Mouse (Mus musculus) gastrocnemius, postnatal 14 days (tissue): ENCODE results near the gene Usf2. TPM values are rescaled to one million over a fixed set of nuclear protein-coding genes. Genes with fewer than 3 reads are reported as not detected.
"Not testable (repeated sequence)": the region's sequence is repeated elsewhere in the genome, so short reads cannot be mapped to it uniquely, and the experiment has no call there.

Experiments
- DNase-seq: peaks from one replicate; pipeline ENCODE4 v3.0.0; 2021; ENCODE audit warnings: mixed read lengths
- intact Hi-C: fragments of 180-260 bp; cut with DNase I; formaldehyde crosslinking; loops from one replicate; pipeline ENCODE4 v1.15.1; 2025; ENCODE audit warnings: low total_unique reads
- total RNA-seq, 2 experiments: library from RNA; stranded (reverse); gene quantifications; 2 replicates each; pipeline ENCODE4 v1.2.3; 2021

Usf2 gene
- total RNA-seq, 2 experiments from 2014 or later = 68.9 to 70.5 TPM

DNA sequence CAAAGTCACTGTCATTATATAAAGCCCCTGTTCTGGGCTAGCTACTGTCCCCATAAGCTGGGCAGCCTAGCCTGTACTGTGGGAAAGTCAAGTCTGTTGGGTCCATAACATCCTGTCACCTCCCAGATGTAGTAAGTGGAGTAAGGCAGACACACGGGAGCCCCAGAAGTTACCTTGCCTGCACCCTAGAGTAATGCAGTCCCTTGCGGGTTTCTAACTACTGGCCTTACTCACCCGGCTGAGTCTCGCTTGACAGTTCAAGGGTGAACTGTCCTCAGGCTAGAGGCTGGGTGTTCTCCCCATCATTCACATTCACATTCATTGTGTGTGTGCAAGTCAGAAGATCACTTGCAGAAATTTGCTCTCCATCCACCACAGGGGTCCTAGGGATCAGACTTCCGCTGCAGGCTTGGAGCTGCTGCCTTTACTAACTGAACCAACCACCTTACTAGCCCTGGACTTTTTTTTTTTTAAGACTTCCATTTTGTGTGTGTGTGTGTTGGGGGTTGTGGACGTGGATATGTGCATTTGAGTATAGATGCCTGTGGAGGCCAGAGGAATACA lies 3.3 kb upstream of the Usf2 start:
- intact Hi-C loops = no loop called here
- no peak for DNase-seq

DNA sequence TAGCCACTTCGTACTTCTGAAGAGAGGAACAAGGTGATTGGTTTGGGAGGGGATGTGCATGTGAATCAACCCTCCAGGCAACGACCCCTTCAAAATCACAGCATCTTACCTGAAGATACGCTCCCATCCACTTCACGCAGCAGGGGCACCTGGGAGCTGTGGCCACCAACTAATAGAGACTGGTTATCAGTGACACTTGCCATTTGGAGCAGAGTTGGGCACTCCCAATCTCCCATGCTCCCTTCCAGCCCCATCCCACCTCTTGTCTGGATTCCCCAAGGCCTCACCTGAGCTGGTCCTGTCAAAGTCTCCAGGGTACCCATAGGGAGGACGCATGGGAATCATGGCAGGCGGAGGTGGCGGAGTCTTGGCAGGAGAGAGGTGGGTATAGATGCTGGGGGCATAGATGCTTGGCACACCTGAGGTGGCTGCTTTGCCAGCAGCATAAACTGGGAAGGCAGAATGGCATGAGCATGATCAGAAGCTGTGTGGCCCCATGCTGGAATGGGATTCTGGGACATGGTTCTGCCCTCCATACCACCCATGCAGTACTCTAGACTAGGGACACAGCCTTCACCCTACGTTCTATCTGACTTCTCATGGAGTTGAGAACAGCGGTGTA lies 2.4 kb upstream of the Usf2 start:
- no peak for DNase-seq
- intact Hi-C loops = no loop called here

DNA sequence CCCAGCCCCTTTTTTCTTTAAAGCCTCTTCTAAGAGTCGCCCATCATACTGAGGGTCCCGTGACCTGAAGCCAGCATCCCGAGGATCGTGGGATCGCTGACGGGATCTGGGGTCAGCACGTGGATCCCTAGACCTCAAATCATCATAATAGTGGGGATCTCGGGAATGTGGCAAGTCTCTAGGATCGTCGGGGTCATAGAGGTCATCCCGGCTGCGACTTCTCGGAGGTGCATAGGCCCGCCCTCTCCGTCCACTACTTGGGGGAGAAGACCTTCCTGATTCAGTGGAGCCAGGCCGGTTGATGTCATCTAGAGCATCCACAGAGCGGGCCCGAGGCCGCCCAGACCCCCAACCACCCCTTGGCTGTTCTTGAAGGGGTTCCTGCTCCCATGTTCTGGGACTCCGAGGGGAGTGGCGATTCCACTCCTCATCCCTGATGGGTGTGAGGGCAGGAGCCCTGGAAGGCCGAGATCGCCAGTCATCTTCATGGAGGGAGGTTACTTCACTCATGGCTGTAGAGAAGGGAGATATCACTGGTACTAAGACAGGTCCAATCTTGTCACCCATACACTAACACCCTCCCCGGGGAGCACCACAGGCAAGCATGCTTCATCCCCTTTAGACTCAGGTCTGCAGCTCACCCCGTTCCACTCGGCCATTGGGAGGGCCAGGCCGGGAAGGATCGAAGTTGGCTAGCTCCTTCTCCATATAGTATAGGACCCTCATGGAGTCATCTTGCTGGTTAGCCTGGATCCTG lies 1.7 kb upstream of the Usf2 start:
- DNase-seq = no peak
- intact Hi-C loops = no loop called here

DNA sequence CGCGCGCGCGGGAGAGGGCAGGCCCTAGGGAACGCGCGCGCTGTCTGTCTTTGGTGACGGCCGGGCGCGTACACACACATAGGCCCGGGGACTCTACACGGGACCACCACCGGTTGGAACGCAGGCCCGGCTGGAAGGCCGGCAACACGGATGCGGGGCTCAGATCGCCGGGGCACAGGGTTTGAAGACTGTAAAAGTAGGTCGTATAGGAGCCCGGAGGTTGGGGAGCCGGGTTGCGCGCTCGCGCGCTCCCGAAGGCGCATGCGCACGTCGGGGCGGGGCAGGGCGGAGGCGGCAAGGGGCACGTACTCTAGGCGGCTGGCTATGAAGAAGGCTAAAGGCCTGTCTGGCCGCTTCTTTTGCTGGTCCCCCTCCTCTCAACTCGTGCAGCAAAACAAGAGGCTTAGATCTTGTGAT lies 772 bp upstream of the Usf2 start:
- intact Hi-C loops = no loop called here
- peak; percentile 93 for DNase-seq

DNA sequence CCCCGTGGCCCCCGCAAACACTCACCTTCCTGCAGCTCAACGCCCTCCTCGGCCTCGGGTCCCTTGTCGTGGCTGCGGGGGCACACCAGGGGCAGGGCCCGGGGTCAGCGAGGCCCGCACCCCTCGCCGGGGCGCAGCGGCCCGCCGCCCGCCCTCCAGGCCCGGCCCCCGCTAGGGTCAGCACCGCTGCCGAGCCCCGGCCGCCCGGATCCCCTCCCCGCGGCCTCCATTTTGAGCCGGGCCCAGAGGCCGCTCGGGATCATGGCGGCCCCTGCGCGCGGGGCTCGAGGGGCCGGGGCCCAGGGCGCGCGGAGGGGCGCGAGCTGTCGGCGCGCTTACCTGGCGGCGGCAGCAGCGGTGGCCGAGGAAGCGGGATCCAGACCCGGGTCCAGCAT lies 249 bp downstream of the Usf2 start:
- intact Hi-C loops = no loop called here
- DNase-seq = peak; percentile 53

DNA sequence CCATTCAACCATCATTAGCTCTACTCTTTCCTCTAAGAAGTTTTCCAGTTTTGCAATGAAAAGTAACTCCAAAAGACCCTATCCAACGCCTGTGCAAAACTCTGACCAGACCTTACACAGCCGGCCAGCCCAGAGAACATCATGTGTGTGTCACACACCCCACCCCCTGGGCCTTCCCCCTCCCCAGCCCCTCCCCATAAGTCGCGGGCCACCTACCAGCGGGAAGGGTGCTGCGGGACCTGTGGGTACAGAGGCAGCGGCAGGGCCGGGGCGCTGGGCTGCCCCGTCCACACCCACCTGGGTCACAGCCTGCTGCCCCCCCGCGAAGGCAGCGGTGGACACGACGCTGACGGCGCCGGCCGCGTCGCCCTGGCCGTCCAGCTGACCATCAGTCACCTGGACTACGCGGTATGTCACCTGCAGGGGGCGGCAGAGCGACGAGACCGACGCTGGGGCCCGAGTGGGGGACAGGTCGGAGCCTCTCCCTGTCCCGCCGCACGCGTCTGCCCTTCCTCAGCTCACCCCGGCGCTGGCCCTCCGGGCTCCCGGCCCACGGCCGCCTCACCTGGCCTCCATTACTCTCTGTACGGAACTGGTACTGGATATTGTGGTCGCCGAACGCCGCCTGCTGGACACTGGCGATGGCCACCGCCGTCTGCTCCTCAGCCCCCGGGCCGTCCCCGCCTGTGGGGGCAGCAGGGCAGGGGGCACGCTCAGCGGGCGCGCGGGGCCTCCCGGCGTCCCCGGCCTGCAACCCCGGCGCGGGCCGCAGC lies 833 bp downstream of the Usf2 start:
- intact Hi-C loops = no loop called here

DNA sequence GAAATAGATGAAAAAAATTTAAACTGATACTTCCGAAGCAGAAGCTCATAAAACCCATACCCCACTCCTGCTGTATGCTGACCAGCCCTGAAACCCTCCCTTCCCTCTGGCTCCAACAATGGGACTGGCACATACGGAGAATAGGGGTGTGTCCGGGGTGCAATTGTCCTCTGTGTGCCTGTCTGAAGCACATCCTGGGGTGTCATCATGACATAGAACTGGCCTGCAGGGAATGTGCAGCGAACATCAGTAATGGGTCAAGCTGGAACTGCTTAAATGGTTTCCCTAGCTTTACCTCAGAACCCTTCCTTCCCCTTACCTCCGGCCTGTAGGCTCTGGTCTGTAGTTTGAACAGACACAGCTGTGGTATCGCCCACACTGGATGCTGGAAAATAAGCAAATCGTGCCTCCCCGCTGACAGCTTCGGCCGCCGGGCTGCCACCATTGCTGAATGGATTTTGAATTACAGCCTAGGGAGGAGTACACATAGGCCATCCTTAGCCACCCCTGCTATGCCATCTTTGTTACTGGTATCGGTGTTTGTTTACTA lies 1.6 kb downstream of the Usf2 start:
- intact Hi-C loops = no loop called here
- no peak for DNase-seq

More for the DNA sequence above, 833 bp downstream of the Usf2 start:
- DNase-seq = peak; percentile 91

DNA sequence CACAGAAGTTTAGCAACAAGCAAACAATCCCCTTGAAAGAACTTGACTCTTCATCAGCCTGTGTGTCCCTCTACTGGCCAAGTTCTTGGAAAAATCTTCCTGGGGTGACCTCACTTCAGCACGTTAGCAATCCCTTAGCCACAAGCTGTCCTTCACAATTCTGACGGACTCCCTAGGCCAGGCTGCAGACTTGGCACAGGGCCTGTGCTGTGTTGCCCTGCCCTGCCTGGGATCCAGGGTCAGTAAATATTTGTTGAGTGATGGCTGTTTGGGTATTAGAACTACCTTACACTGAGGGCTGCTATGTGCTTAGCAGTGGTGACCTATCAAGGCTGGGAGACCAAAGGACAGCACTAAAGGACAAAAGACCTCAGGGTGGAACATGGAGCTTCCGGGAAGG lies 2.6 kb downstream of the Usf2 start:
- intact Hi-C loops = no loop called here
- DNase-seq = no peak

DNA sequence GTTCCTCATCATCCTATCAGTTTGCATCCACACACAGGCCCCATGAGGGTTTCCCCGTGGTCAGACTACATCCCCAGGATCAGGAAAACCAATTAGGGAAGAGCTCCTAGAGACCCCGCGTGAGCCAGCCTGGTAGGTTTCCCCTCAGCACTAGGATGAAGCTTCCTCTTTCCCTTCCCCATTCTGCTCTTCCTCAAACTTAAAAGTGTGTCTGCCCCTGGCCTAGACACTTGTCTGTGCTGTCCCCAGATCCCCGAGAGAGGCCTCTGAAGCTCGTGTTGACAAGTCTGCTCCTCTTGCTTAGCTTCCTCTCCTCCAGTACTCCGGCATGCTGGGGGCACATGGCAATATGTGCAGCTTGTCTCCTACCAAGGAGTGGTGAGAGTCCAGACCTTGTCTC lies 3.1 kb downstream of the Usf2 start:
- no peak for DNase-seq
- intact Hi-C loops = no loop called here

DNA sequence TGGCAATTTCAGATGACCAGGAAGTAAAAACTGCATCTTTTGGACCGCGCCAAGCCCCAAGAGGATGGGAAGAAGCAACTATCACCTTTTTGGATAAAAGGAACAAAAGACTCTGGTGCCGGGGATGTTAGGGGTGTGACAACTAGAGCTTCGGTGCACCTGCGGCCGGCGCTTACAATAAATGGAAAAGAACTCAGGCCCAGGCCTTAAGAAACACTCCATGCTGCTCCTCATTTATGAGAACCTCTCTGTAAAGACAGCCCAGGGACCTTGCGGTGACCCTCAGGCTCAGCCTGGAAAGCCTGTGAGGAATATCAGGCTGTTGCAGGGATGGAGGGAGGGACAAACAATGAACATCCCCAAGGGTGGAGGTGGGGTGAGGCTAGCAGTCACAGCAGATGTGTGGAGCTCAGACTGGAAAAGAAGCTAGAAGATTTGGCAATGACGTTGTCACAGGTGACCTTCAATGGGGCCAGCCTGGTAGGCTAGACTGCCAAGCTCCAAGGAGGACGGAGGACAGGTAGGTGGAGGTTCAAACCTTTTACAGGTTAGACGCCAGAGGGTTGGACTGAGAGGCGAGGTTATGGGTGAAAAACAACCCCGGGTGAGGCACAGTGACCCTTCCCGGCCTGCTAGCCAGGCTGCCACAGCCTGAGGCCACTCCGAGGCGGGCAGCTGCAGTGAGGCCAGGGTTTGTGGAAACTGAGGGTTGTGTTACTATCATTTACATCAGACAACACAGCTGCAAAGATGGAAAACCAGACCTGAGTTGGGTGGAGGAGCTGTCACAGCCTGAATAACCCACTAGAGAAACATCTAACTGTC lies 4.0 kb downstream of the Usf2 start:
- intact Hi-C loops = no loop called here

DNA sequence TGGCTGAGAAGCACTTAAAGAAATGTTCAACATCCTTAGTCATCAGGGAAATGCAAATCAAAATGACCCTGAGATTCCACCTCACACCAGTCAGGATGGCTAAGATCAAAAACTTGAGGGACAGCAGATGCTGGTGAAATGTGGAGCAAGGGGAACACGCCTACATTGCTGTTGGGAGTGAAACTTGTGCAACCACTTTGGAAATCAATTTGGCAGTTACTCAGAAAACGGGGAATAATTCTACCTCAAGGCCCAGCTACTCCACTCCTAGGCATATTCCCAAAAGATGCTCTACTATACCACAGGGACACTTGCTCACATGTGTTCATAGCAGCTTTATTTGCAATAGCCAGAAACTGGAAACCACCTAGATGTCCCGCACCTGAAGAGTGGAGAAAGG lies 6.7 kb downstream of the Usf2 start:
- intact Hi-C loops, DNase-seq: not testable (repeated sequence)

More for the DNA sequence above, 4.0 kb downstream of the Usf2 start:
- no peak for DNase-seq

DNA sequence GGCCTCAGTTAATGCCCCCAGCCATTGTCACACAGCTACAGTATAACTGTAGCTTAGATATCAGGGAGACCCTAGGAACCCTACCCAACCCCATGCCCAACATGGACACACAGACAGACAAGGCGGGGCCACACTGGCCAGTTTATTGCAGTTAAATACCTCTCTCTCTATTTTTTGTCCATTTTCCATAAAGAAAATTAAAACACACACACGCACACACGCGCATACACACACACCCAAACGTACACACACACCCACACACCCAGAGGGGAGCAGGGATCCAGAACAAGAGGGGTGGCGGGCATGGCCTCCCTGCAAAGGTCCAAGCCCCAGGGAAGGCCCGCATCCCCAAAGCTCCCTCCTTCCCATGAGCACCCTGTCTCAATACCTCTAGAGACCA lies 10.7 kb downstream of the Usf2 start:
- intact Hi-C loops = no loop called here
- DNase-seq = no peak

DNA sequence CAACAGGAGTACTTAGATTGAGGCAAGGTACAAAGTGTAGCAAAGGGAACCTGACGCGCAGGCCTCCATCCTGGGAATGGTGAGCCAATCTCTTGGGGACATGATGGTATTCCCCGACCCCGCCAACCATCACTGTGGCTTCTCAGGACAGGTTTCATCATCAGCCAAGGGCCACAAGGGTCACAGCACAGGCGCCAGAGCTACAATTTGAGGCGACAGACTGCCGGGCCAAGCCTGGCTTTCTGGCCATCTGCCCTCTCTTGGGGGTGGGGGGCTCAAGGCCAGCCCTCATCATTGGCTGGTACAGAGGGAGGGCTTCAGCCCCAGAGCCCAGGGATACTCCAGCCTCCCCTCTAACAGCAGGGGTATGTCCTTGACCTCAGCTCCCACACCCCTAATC lies 11.1 kb downstream of the Usf2 start:
- DNase-seq, intact Hi-C loops: not testable (repeated sequence)

DNA sequence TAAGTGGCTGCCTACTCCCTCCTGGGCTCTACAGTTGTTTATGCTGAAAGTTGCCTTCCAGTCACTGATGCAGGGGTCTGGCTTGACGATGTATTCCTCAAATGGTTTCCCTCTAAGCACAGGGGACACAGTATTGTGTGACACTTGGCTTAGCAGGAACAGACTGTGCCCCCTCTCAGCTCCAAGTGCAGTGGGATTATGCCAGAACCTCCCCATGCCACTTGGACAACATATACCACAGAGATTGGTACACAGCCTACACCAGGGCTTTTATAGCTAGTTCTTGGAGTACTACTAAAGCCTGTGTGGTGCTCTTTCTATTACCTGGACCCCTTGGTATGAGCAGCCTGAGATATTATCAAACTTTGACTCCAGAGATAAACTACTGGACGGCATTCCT lies 11.9 kb downstream of the Usf2 start:
- DNase-seq, intact Hi-C loops: not testable (repeated sequence)

DNA sequence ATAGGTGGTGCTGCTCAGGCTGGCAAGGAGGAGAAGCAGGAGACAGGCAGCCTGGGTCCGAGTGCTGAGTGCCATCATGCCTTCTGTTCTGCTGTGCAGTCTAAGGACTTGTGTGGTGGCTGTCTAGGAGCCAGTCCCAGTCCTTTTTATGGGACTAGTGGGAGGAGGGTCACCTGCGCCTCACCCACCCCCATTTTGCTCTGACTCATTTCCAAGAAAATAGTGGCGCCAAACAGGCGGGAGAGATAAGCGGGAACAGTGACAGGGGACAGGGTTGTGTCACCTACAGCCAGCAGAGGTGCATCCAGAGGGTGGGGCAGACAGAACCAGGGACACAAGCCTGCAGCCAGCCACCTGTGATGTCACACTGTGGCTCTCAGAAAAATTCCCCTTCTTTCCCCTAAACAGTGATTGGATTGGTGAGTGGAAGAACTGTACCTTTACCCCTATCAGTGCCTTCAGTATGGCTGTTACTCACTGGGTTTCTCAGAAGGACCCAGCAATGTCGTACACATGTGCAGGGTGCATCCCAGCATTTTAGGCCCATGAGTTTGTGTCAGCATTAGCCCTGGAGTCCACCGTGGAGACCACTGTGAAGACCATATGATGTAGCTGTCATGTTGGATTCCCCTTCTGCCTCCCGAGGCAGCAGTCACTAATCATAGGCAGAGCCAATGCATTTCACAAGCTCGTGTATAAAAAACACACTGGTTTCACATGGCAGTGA lies 12.5 kb downstream of the Usf2 start, which contains the start of gene Hamp:
TSS of gene Hamp (minus strand) at position 124 of the 727 bp plus-strand sequence.
- DNase-seq = no peak
- intact Hi-C loops = no loop called here

DNA sequence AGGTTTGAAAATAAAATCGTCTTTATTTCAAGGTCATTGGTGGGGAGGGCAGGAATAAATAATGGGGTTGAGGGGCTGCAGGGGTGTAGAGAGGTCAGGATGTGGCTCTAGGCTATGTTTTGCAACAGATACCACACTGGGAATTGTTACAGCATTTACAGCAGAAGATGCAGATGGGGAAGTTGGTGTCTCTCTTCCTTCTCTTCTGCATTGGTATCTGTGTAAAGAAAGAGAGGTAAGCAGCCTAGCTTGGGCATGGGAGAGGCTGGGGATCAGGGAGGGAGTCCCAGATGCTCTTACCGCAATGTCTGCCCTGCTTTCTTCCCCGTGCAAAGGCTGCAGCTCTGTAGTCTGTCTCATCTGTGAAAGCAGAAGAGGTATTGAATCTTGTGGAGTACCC lies 14.2 kb downstream of the Usf2 start:
- DNase-seq, intact Hi-C loops: not testable (repeated sequence)

DNA sequence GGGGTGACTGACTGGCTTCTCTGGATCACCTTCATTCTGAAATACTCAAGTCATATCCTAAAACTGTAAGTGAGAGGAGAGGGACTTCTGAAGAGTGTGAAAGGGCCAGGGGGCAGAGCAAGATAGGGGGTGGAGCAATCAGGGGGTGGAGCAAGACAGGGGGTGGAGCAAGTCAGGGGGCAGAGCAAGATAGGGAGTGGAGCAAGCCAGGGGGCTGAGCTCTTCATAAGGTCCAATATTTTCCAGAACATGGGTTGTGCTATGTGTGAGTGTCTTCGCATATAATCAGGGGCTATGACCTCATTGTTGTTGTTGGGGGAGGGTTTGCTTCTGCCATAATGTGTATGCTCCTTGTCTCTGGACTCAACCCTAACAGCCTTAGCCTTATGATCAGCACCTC lies 16.5 kb downstream of the Usf2 start:
- intact Hi-C loops, DNase-seq: not testable (repeated sequence)

DNA sequence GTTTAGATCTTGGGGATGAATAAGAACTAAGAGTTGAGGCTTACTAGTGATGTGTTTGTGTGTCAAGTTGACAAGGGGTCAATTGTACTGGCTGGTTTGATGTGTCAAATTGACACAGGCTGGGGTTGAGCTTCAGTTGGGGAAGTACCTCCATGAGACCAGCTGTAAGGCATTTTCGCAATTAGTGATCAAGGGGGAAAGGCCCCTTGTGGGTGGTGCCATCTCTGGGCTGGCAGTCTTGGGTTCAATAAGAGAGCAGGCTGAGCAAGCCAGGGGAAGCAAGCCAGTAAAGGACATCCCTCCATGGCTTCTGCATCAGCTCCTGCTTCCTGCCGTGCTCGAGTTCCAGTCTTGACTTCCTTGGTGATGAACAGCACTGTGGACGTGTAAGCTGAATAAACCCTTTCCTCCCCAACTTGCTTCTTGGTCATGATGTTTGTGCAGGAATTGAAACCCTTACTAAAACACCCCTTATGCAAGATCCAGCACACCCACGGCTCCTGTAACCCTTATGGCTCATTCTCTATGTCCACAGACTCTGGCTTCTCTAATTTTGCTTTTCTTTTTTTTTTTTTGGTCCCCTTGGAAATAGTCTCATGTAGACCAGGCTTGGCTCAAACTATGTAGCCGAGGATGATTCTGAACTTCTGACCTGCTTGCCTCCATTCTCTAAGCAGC lies 21.0 kb downstream of the Usf2 start:
- DNase-seq, intact Hi-C loops: not testable (repeated sequence)
